Mouse (Mus musculus): ENCODE results near the gene Gm45213.

GRCm38 (mm10) chr7:66005066-66005465 lies 38.3 kb upstream of the Gm45213 start:
- TF ChIP-seq CTCF (IDR thresholded peaks at IDR 0.05; ENCODE audit: borderline replicate concordance, extremely low read depth, insufficient read depth, insufficient read length) = no peak
- no peak for TF ChIP-seq POLR2A (IDR thresholded peaks at IDR 0.05; ENCODE audit: borderline replicate concordance, extremely low read depth, insufficient read depth, insufficient read length, poor library complexity, severe bottlenecking)

All from brain, embryonic 14.5 days (tissue).